Mouse (Mus musculus): ENCODE measurements at regions not wholly inside any gene's neighbourhood (a gene's known extent, or its start where the extent isn't known, plus 50 kb on each side); places are given as distances from the start of the nearest gene placed in this dataset.

DNA sequence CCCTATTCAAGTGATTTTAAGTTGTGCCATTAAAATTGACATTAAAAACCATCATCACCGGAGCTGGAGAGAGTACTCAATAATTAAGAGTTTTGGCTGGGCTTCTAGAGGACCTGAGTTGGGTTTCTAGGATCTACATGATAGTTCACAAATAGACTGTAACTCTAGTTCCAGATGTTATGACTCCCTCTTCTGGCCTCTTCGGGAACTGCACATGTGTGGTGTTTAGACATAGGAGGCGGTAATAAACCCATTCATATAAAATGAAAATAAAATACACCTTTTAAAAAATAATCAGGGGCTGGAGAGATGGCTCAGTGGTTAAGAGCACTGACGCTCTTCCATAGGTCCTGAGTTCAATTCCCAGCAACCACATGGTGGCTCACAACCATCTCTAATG is 227.1 kb upstream of the Vstm2b start:
- H3K9me3 ChIP-seq (ENCODE audit: control insufficient read depth, low read length), result no peaks in the 10 kb centered on the region
- H3K27me3 ChIP-seq (ENCODE audit: control insufficient read depth, insufficient read depth, low read length), result no peaks in the 10 kb centered on the region
- no peak overlapping the region for H3K4me3 ChIP-seq (ENCODE audit: low read length)
- H3K4me2 ChIP-seq (replicated peaks; ENCODE audit: low read depth, low read length), result no peak overlapping the region
- WGBS, result 94% methylated on average over 4 of the region's 4 CpGs
- no peak overlapping the region for H3K9ac ChIP-seq (ENCODE audit: low read depth, low read length)
- H3K36me3 ChIP-seq (ENCODE audit: control insufficient read depth, insufficient read depth, low read length), result no peaks in the 10 kb centered on the region
- H3K27ac ChIP-seq (ENCODE audit: low read depth, low read length), result no peak overlapping the region
- H3K4me1 ChIP-seq (ENCODE audit: control insufficient read depth, insufficient read depth, low read length), result no peaks in the 10 kb centered on the region
- ATAC-seq (ENCODE audit: low FRiP score, low TSS enrichment), result no peak

DNA sequence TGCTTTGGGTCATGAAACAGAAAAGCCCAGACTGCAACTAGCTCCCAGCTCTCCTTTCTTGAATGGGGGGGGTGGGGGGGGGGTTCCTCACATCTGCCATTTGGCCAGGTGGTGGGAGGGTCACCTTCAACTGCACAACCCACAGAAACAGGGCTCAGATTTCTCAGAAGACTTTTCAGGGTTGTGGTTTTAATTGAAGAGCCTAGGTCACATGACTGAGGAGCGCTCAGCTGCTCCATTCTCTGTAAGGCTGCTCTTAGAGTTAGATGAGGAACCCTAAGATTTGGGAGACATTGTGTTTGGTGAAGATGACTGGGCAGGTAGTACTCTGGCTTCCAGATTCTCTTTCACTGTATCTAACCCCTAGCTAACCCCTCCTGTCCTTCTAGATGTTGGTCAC is 225.8 kb upstream of the Vstm2b start:
- H3K4me2 ChIP-seq (replicated peaks; ENCODE audit: low read depth, low read length), result no peak overlapping the region
- 43% methylated on average over 1 of the region's 1 CpGs for WGBS
- no peaks in the 10 kb centered on the region for H3K27me3 ChIP-seq (ENCODE audit: control insufficient read depth, insufficient read depth, low read length)
- no peaks in the 10 kb centered on the region for H3K36me3 ChIP-seq (ENCODE audit: control insufficient read depth, insufficient read depth, low read length)
- H3K9me3 ChIP-seq (ENCODE audit: control insufficient read depth, low read length), result no peaks in the 10 kb centered on the region
- H3K27ac ChIP-seq (ENCODE audit: low read depth, low read length), result no peak overlapping the region
- no peak overlapping the region for H3K9ac ChIP-seq (ENCODE audit: low read depth, low read length)
- H3K4me1 ChIP-seq (ENCODE audit: control insufficient read depth, insufficient read depth, low read length), result no peaks in the 10 kb centered on the region
- no peak overlapping the region for H3K4me3 ChIP-seq (ENCODE audit: low read length)
- peak; percentile 80 for ATAC-seq (ENCODE audit: low FRiP score, low TSS enrichment)

GRCm38 (mm10) chr7:40674397-40674796 is 223.7 kb upstream of the Vstm2b start:
- H3K27me3 ChIP-seq (ENCODE audit: control insufficient read depth, insufficient read depth, low read length), result no peaks in the 10 kb centered on the region
- WGBS, result 76% methylated on average over 3 of the region's 3 CpGs

DNA sequence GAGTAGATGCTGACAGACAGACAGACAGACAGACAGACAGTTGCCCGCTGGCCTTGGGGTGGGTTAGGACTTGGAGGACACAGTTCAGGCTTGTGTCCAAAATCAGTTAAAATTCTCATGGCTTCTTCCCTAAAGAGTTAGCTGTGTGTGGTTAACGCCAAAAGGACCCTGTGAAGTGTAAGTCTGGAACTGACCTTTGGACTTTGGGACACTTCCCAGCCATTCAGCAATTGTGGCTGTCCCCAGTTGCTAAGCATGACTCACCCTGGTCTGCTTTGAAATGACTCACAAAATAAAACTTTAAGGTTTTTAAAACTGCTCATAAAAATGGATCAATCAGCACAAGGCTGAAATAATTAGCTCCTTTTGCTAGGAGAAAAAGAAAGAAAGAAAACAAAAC is 220.5 kb upstream of the Vstm2b start:
- Histone ChIP-seq H3K9me3 (ENCODE audit: control insufficient read depth, low read length) (no peaks in the 10 kb centered on the region), H3K9ac (ENCODE audit: low read depth, low read length) (no peak overlapping the region), H3K4me1 (ENCODE audit: control insufficient read depth, insufficient read depth, low read length) (no peaks in the 10 kb centered on the region), H3K27me3 (ENCODE audit: control insufficient read depth, insufficient read depth, low read length) (no peaks in the 10 kb centered on the region), H3K4me3 (ENCODE audit: low read length) (no peak overlapping the region), H3K4me2 (replicated peaks; ENCODE audit: low read depth, low read length) (no peak overlapping the region), H3K36me3 (ENCODE audit: control insufficient read depth, insufficient read depth, low read length) (no peaks in the 10 kb centered on the region), H3K27ac (ENCODE audit: low read depth, low read length) (no peak overlapping the region)
- WGBS, result 58% methylated on average over 2 of the region's 2 CpGs
- ATAC-seq (ENCODE audit: low FRiP score, low TSS enrichment), result no peak

More at GRCm38 (mm10) chr7:40674397-40674796, 223.7 kb upstream of the Vstm2b start:
- Histone ChIP-seq H3K9me3 (ENCODE audit: control insufficient read depth, low read length) (no peaks in the 10 kb centered on the region), H3K27ac (ENCODE audit: low read depth, low read length) (no peak overlapping the region), H3K4me2 (replicated peaks; ENCODE audit: low read depth, low read length) (no peak overlapping the region), H3K9ac (ENCODE audit: low read depth, low read length) (no peak overlapping the region), H3K36me3 (ENCODE audit: control insufficient read depth, insufficient read depth, low read length) (no peaks in the 10 kb centered on the region), H3K4me1 (ENCODE audit: control insufficient read depth, insufficient read depth, low read length) (no peaks in the 10 kb centered on the region), H3K4me3 (ENCODE audit: low read length) (no peak overlapping the region)
- ATAC-seq (ENCODE audit: low FRiP score, low TSS enrichment), result no peak

- H3K9ac ChIP-seq (ENCODE audit: low read depth, low read length), result no peak overlapping the region
- no peak for ATAC-seq (ENCODE audit: low FRiP score, low TSS enrichment)
- H3K27me3 ChIP-seq (ENCODE audit: control insufficient read depth, insufficient read depth, low read length), result no peaks in the 10 kb centered on the region
- no peak overlapping the region for H3K4me3 ChIP-seq (ENCODE audit: low read length)
- H3K36me3 ChIP-seq (ENCODE audit: control insufficient read depth, insufficient read depth, low read length), result no peaks in the 10 kb centered on the region
- no peaks in the 10 kb centered on the region for H3K9me3 ChIP-seq (ENCODE audit: control insufficient read depth, low read length)
- H3K27ac ChIP-seq (ENCODE audit: low read depth, low read length), result no peak overlapping the region
- no peak overlapping the region for H3K4me2 ChIP-seq (replicated peaks; ENCODE audit: low read depth, low read length)
- no peaks in the 10 kb centered on the region for H3K4me1 ChIP-seq (ENCODE audit: control insufficient read depth, insufficient read depth, low read length)
- WGBS, result 40% methylated on average over 12 of the region's 12 CpGs
These were observed 217.6 kb upstream of the Vstm2b start for GRCm38 (mm10) chr7:40680567-40680966.

GRCm38 (mm10) chr7:40680993-40681392 is 217.1 kb upstream of the Vstm2b start:
- no peak for ATAC-seq (ENCODE audit: low FRiP score, low TSS enrichment)
- Histone ChIP-seq H3K4me3 (ENCODE audit: low read length) (no peak overlapping the region), H3K9ac (ENCODE audit: low read depth, low read length) (no peak overlapping the region), H3K4me1 (ENCODE audit: control insufficient read depth, insufficient read depth, low read length) (no peaks in the 10 kb centered on the region), H3K4me2 (replicated peaks; ENCODE audit: low read depth, low read length) (no peak overlapping the region), H3K27me3 (ENCODE audit: control insufficient read depth, insufficient read depth, low read length) (no peaks in the 10 kb centered on the region), H3K27ac (ENCODE audit: low read depth, low read length) (no peak overlapping the region), H3K36me3 (ENCODE audit: control insufficient read depth, insufficient read depth, low read length) (no peaks in the 10 kb centered on the region), H3K9me3 (ENCODE audit: control insufficient read depth, low read length) (no peaks in the 10 kb centered on the region)
- 61% methylated on average over 6 of the region's 6 CpGs for WGBS

DNA sequence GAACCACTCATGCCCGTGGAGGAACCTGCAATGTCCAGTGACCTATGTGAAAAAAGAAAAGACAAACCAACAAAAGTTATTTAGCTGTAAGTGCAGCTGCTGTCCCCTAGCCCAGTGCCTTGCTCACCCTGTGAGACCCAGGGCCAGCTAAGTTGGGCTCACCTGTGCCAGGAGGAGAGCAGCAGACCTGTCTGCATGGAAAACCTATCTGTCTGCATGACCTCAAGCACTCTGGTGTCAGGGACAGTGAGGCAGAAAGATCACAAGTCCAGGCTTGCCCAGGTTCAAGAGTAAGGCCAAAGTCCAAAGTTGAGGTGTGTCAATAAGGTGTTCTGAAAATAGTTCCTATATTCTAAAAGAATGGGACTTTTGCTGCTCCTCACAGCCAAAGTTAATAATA is 215.0 kb upstream of the Vstm2b start:
- Histone ChIP-seq H3K4me2 (replicated peaks; ENCODE audit: low read depth, low read length) (no peak overlapping the region), H3K27me3 (ENCODE audit: control insufficient read depth, insufficient read depth, low read length) (no peaks in the 10 kb centered on the region), H3K4me3 (ENCODE audit: low read length) (no peak overlapping the region), H3K9ac (ENCODE audit: low read depth, low read length) (no peak overlapping the region), H3K4me1 (ENCODE audit: control insufficient read depth, insufficient read depth, low read length) (no peaks in the 10 kb centered on the region), H3K27ac (ENCODE audit: low read depth, low read length) (no peak overlapping the region), H3K9me3 (ENCODE audit: control insufficient read depth, low read length) (peaks cover 2% of the 10 kb centered on the region; the same call in 1 of the 2 replicates), H3K36me3 (ENCODE audit: control insufficient read depth, insufficient read depth, low read length) (no peaks in the 10 kb centered on the region)
- 53% methylated on average over 1 of the region's 1 CpGs for WGBS
- no peak for ATAC-seq (ENCODE audit: low FRiP score, low TSS enrichment)

DNA sequence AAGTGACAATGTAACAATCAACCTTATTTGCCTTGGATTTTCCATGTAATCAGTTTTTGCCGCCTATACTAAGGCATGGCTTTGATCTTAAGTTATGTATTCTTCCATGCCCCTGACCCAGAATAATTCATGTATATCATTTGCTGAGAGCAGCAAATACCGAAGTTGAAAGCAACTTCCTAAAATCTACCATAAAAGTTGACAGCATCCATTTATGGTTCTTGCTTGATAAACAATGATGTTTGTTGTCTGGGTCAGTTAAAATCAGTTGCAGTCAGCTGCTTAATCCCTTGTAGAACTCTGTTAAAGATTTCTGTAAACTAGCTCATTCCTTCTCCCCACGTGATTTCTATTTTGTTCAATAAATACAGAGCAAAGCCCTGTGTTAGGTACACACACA is 214.5 kb upstream of the Vstm2b start:
- Histone ChIP-seq H3K4me2 (replicated peaks; ENCODE audit: low read depth, low read length) (no peak overlapping the region), H3K27me3 (ENCODE audit: control insufficient read depth, insufficient read depth, low read length) (no peaks in the 10 kb centered on the region), H3K36me3 (ENCODE audit: control insufficient read depth, insufficient read depth, low read length) (no peaks in the 10 kb centered on the region), H3K9me3 (ENCODE audit: control insufficient read depth, low read length) (peaks cover 2% of the 10 kb centered on the region; the same call in 1 of the 2 replicates), H3K4me1 (ENCODE audit: control insufficient read depth, insufficient read depth, low read length) (no peaks in the 10 kb centered on the region), H3K4me3 (ENCODE audit: low read length) (no peak overlapping the region), H3K27ac (ENCODE audit: low read depth, low read length) (no peak overlapping the region), H3K9ac (ENCODE audit: low read depth, low read length) (no peak overlapping the region)
- 40% methylated on average over 3 of the region's 3 CpGs for WGBS
- no peak for ATAC-seq (ENCODE audit: low FRiP score, low TSS enrichment)

- no peaks in the 10 kb centered on the region for H3K36me3 ChIP-seq (ENCODE audit: control insufficient read depth, insufficient read depth, low read length)
- H3K27me3 ChIP-seq (ENCODE audit: control insufficient read depth, insufficient read depth, low read length), result no peaks in the 10 kb centered on the region
- H3K9ac ChIP-seq (ENCODE audit: low read depth, low read length), result no peak overlapping the region
- no peak overlapping the region for H3K4me2 ChIP-seq (replicated peaks; ENCODE audit: low read depth, low read length)
- H3K4me1 ChIP-seq (ENCODE audit: control insufficient read depth, insufficient read depth, low read length), result no peaks in the 10 kb centered on the region
- H3K9me3 ChIP-seq (ENCODE audit: control insufficient read depth, low read length), result peaks cover 2% of the 10 kb centered on the region; the same call in 1 of the 2 replicates
- H3K4me3 ChIP-seq (ENCODE audit: low read length), result no peak overlapping the region
- ATAC-seq (ENCODE audit: low FRiP score, low TSS enrichment), result no peak
- 86% methylated on average over 3 of the region's 3 CpGs for WGBS
- H3K27ac ChIP-seq (ENCODE audit: low read depth, low read length), result no peak overlapping the region
These were observed 211.1 kb upstream of the Vstm2b start for GRCm38 (mm10) chr7:40687005-40687404.

- Histone ChIP-seq H3K36me3 (ENCODE audit: control insufficient read depth, insufficient read depth, low read length) (no peaks in the 10 kb centered on the region), H3K9ac (ENCODE audit: low read depth, low read length) (no peak overlapping the region), H3K4me2 (replicated peaks; ENCODE audit: low read depth, low read length) (no peak overlapping the region), H3K4me3 (ENCODE audit: low read length) (no peak overlapping the region), H3K27ac (ENCODE audit: low read depth, low read length) (no peak overlapping the region), H3K4me1 (ENCODE audit: control insufficient read depth, insufficient read depth, low read length) (no peaks in the 10 kb centered on the region), H3K9me3 (ENCODE audit: control insufficient read depth, low read length) (peaks cover 2% of the 10 kb centered on the region; the same call in 1 of the 2 replicates), H3K27me3 (ENCODE audit: control insufficient read depth, insufficient read depth, low read length) (no peaks in the 10 kb centered on the region)
- 43% methylated on average over 4 of the region's 4 CpGs for WGBS
- no peak for ATAC-seq (ENCODE audit: low FRiP score, low TSS enrichment)
These were observed 209.6 kb upstream of the Vstm2b start for GRCm38 (mm10) chr7:40688546-40688945.
